Mouse (Mus musculus): ENCODE measurements around the gene Pigp.

GRCm38 (mm10) chr16:94314626-94315025 is 57.0 kb downstream of the Pigp start:
- no peak for TF ChIP-seq CTCF (IDR thresholded peaks at IDR 0.05; ENCODE audit: extremely low read depth, insufficient read depth, low read length)
- no peak for TF ChIP-seq POLR2A (IDR thresholded peaks at IDR 0.05; ENCODE audit: extremely low read depth, insufficient read depth, low read length)

Data from cortical plate, adult 2 months (tissue).